Mouse (Mus musculus) kidney, postnatal 0 days (tissue): ENCODE measurements around the gene Aig1. TPM values are rescaled to one million over a fixed set of nuclear protein-coding genes. Genes with fewer than 3 reads are reported as not detected.

Experiments
- ATAC-seq: fragments of 200-750 bp; cut with Nextera tagmentation; replicated peaks from 2 replicates; pipeline ENCODE4 v1.8.0; 2017; ENCODE audit warnings: low read depth, moderate number of reproducible peaks, moderate TSS enrichment, moderate library complexity; ENCODE audit not compliant: low FRiP score
- DNase-seq: peaks from one replicate; pipeline ENCODE4 v3.0.0-alpha.2; 2016; ENCODE audit warnings: low spot score
- H3K27ac ChIP-seq: fragments of 300-500 bp; sonication (generic); 2 replicates; pipeline ENCODE4 v1.5.1; 2014; ENCODE audit warnings: mild to moderate bottlenecking
- H3K27me3 ChIP-seq: fragments of 300-500 bp; sonication (generic); 2 replicates; pipeline ENCODE4 v1.6.1; 2014; ENCODE audit warnings: low read length, mixed read lengths; ENCODE audit not compliant: insufficient read depth
- H3K36me3 ChIP-seq: fragments of 300-500 bp; sonication (generic); 2 replicates; pipeline ENCODE4 v1.6.1; 2014; ENCODE audit warnings: low read length, mixed read lengths; ENCODE audit not compliant: insufficient read depth
- H3K4me1 ChIP-seq: fragments of 300-500 bp; sonication (generic); replicated peaks from 2 replicates; pipeline ENCODE4 v1.6.1; 2014; ENCODE audit warnings: antibody characterized with exemption, low read length, mixed read lengths; ENCODE audit not compliant: insufficient read depth
- H3K4me2 ChIP-seq: fragments of 300-500 bp; sonication (generic); 2 replicates; pipeline ENCODE4 v1.6.1; 2014; ENCODE audit warnings: mild to moderate bottlenecking, low read length, moderate library complexity, mixed read lengths
- H3K4me3 ChIP-seq: fragments of 300-500 bp; sonication (generic); replicated peaks from 2 replicates; pipeline ENCODE4 v1.5.1; 2014; ENCODE audit warnings: low read depth, low read length
- H3K9ac ChIP-seq: fragments of 300-500 bp; sonication (generic); 2 replicates; pipeline ENCODE4 v1.6.1; 2014; ENCODE audit warnings: low read depth, low read length
- H3K9me3 ChIP-seq: fragments of 300-500 bp; sonication (generic); replicated peaks from 2 replicates; pipeline ENCODE4 v1.6.1; 2016; ENCODE audit warnings: low read length, inconsistent platforms, mixed read lengths
- CTCF ChIP-seq: IDR thresholded peaks from 2 replicates; pipeline ENCODE4 v1.5.1; 2016; ENCODE audit warnings: antibody characterized with exemption, low read depth, mild to moderate bottlenecking, moderate library complexity
- WGBS: fragments of 180-500 bp; shearing (Covaris S2); extraction: QIAGEN DNeasy Blood & Tissue Kit; methylation state at CpG from one replicate; pipeline ENCODE4 v1.1.7; 2014; 5-methylcytosine and 5-hydroxymethylcytosine counted together
- polyA plus RNA-seq: library from polyadenylated mRNA; unstranded; fragments of >200 nt; fragmentation: Nextera tagmentation; extraction: Ambion mirVana; gene quantifications from 2 replicates; pipeline ENCODE4 v1.2.1, GENCODE M21; 2015

Gene Aig1
- polyA plus RNA-seq, 1 experiment from 2014 or later: 64.1 TPM

DNA sequence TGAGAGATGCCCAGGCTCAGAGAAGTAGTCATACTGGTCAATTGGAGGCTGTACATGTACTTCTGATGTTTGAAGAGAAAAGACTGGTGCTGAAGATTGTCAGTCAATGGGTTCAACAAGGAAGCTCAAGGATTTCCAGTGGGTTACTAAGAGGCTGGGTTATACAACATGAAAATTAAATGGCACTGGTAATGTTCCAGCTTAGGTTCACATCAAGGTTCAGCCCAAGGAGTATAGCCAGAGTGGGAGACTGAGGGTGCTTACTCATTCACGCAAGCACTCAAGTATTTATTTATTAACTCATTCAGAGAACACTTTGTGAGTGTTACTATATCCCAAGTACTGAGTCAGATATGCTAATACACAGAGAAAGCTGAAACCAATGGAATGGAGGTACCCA, 79.2 kb downstream of the Aig1 start:
- no peak overlapping the region for H3K27ac ChIP-seq
- no peaks in the 10 kb centered on the region for H3K27me3 ChIP-seq
- H3K4me1 ChIP-seq: no peaks in the 10 kb centered on the region
- H3K9ac ChIP-seq: no peak overlapping the region
- no peak for ATAC-seq
- H3K4me3 ChIP-seq: no peak overlapping the region
- whole genome bisulfite sequencing: 94% methylated on average over 1 of the region's 1 CpGs
- H3K9me3 ChIP-seq: no peaks in the 10 kb centered on the region; the same call in 1 of the 2 replicates
- no peak overlapping the region for H3K4me2 ChIP-seq
- DNase-seq: no peak
- no peak for TF ChIP-seq CTCF
- H3K36me3 ChIP-seq: no peaks in the 10 kb centered on the region

GRCm38 (mm10) chr10:13788057-13788456, 80.7 kb downstream of the Aig1 start:
- TF ChIP-seq CTCF: no peak
- no peaks in the 10 kb centered on the region for H3K9me3 ChIP-seq
- DNase-seq (peak; percentile 39), ATAC-seq (no peak)
- no peak overlapping the region for H3K27ac ChIP-seq
- 0 out of 2 replicates have a peak, but pooled peaks cover 3% of the 10 kb centered on the region for H3K4me1 ChIP-seq
- no peak overlapping the region for H3K9ac ChIP-seq
- no peaks in the 10 kb centered on the region for H3K36me3 ChIP-seq
- WGBS: 88% methylated on average over 9 of the region's 9 CpGs
- H3K4me2 ChIP-seq: no peak overlapping the region
- no peak overlapping the region for H3K4me3 ChIP-seq
- no peaks in the 10 kb centered on the region for H3K27me3 ChIP-seq

- no peaks in the 10 kb centered on the region for H3K27me3 ChIP-seq
- ATAC-seq (no peak), DNase-seq (peak; percentile 82)
- 24% methylated on average over 5 of the region's 5 CpGs for WGBS
- 0 out of 2 replicates have a peak, but pooled peaks cover 3% of the 10 kb centered on the region for H3K4me1 ChIP-seq
- no peak for TF ChIP-seq CTCF
- no peaks in the 10 kb centered on the region for H3K36me3 ChIP-seq
- H3K27ac ChIP-seq: no peak overlapping the region
- no peak overlapping the region for H3K9ac ChIP-seq
- H3K4me3 ChIP-seq: no peak overlapping the region
- no peak overlapping the region for H3K4me2 ChIP-seq
- H3K9me3 ChIP-seq: no peaks in the 10 kb centered on the region
These were observed 86.0 kb downstream of the Aig1 start for GRCm38 (mm10) chr10:13782774-13783173.

DNA sequence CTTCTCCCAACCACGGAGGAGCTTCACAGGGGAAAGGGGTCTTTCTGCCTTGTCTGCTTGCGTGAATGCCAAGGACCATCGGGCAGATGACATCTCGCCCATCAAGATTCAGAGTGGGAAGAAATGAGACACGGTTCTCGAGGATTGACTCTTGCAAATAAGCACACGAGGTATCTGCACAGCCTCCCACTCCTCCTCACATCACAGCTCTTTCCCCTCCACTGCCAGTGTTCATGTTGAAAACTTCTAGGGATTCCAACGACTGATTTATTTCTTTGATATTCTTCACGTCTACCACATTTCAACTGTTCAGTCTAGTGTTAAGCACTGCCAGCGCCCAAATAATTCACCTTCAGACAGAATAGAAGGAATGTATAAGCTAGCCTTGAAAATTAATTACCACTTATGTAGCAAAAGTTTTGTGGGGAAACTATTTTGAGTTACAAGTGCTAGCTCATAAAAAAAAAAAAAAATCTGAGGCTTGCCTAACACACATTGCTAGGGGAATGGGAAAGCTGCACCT, 86.5 kb downstream of the Aig1 start:
- TF ChIP-seq CTCF: no peak
- Histone ChIP-seq H3K27ac (no peak overlapping the region), H3K36me3 (no peaks in the 10 kb centered on the region), H3K4me2 (no peak overlapping the region), H3K27me3 (no peaks in the 10 kb centered on the region), H3K9ac (no peak overlapping the region), H3K9me3 (no peaks in the 10 kb centered on the region), H3K4me1 (0 out of 2 replicates have a peak, but pooled peaks cover 3% of the 10 kb centered on the region), H3K4me3 (no peak overlapping the region)
- WGBS: 31% methylated on average over 10 of the region's 10 CpGs
- ATAC-seq (0 out of 2 replicates have a peak, but pooled peaks have one; percentile 25), DNase-seq (peak; percentile 65)

GRCm38 (mm10) chr10:13776014-13776413, 92.8 kb downstream of the Aig1 start:
- no peaks in the 10 kb centered on the region for H3K27me3 ChIP-seq
- 75% methylated on average over 3 of the region's 3 CpGs for WGBS
- no peak for TF ChIP-seq CTCF
- DNase-seq (no peak), ATAC-seq (no peak)
- no peak overlapping the region for H3K27ac ChIP-seq
- H3K4me3 ChIP-seq: no peak overlapping the region
- no peaks in the 10 kb centered on the region for H3K36me3 ChIP-seq
- no peaks in the 10 kb centered on the region for H3K4me1 ChIP-seq
- H3K9ac ChIP-seq: no peak overlapping the region
- no peaks in the 10 kb centered on the region for H3K9me3 ChIP-seq
- H3K4me2 ChIP-seq: no peak overlapping the region

DNA sequence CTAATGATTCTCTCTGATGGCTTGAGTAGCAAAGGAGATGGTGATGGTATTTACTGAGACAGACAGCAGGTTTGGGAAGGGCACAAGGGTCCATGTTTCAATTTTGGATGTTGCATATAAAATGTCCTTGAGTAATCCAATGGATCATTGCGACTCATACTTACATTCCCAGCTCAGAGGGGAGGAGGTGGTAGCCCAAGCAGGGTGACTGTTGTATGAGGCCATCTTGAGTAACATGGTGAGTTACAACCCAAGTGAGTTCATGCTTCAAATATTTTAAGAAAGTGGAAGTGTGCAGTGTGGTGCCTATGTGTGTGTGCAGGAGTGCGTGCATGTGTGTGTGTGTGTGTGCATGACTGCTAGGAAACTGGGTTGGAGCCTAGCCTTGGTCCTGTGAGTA, 93.4 kb downstream of the Aig1 start:
- no peak overlapping the region for H3K4me3 ChIP-seq
- TF ChIP-seq CTCF: no peak

DNA sequence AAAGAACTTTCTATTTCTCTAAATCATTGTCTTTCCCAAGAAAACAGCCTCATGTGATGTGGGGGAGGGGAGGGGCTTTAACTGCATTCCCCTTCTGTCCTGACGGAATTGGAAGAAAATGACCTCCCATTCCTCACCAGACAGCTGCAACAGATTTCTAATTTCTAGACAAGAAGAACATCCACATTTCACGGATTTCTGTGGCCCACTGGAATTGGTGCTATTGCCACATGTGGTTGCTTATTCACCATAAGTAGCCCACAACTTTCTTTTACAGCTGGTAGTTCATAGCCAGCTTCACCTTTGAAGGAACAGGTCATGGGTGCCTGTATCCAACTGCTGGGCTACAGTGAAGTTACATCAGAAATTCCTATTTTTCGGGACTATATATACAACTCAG, 93.9 kb downstream of the Aig1 start:
- no peak overlapping the region for H3K4me2 ChIP-seq
- no peak for ATAC-seq
- H3K9me3 ChIP-seq: no peaks in the 10 kb centered on the region
- H3K27me3 ChIP-seq: no peaks in the 10 kb centered on the region
- H3K27ac ChIP-seq: no peak overlapping the region
- no peaks in the 10 kb centered on the region for H3K36me3 ChIP-seq
- WGBS: 78% methylated on average over 3 of the region's 3 CpGs
- no peak for TF ChIP-seq CTCF
- no peak for DNase-seq
- H3K9ac ChIP-seq: no peak overlapping the region
- H3K4me3 ChIP-seq: no peak overlapping the region
- H3K4me1 ChIP-seq: no peaks in the 10 kb centered on the region

More for the DNA sequence above, 93.4 kb downstream of the Aig1 start:
- Histone ChIP-seq H3K9ac (no peak overlapping the region), H3K4me1 (no peaks in the 10 kb centered on the region), H3K27me3 (no peaks in the 10 kb centered on the region), H3K9me3 (no peaks in the 10 kb centered on the region), H3K36me3 (no peaks in the 10 kb centered on the region), H3K4me2 (no peak overlapping the region), H3K27ac (no peak overlapping the region)
- 96% methylated on average over 2 of the region's 2 CpGs for WGBS
- no peak for ATAC-seq
- DNase-seq: no peak
